In the genomic region with DNA sequence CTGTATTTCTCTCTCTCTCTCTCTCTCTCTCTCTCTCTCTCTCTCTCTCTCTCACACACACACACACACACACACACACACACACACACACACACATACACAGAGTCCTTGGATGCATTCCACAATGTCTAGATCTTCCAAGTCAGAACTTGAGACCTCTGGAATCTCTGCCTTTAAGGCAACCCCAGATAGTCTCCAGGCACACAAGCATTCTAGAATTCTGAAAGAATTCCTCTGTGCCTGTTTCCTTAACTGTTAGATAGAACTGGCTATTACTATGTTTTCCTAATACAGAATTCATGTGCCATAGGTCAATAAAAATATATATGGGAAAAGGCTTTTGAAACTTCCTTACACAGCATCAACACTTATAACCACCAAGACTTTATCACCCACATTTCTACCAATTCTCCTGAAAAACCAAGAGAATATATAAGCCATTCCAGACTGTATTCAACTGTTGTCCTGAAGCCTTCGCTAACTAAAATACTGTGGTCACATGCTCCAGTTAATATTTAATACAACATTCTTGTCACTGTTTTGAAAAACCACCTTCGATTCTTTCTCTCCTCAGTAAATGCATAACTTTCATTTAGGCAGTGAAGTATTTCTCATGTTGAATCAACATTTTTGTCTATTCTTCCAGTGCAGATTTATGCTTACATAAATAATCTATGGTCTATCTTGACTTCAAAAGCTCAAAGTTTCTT, we compare ENCODE assay signal across 15 mouse cellular contexts.
"Had no signal": no experiment of that assay in that cellular context is flagged by ENCODE, and none has a peak within 500 bp of the region (broad histone marks: within the 10 kb centered on the region; RNA-seq: fewer than 3 reads in every experiment).

No protein-coding gene starts in this region.

- H3K27me3 ChIP-seq: stomach, embryonic 15.5 days had no signal

- H3K4me2 ChIP-seq: liver, embryonic 13.5 days; midbrain, embryonic 15.5 days; neural tube, embryonic 13.5 days; stomach, embryonic 15.5 days had no signal

- H3K4me1 ChIP-seq: stomach, embryonic 15.5 days had no signal

- H3K9ac ChIP-seq: liver, embryonic 13.5 days; liver, postnatal 0 days; midbrain, embryonic 15.5 days; neural tube, embryonic 13.5 days; stomach, embryonic 15.5 days had no signal

- H3K27ac ChIP-seq: left cerebral cortex, adult 2 months; limb, embryonic 10.5 days; liver, embryonic 13.5 days; midbrain, embryonic 15.5 days; neural tube, embryonic 13.5 days; stomach, embryonic 15.5 days had no signal

- H3K4me3 ChIP-seq: left cerebral cortex, adult 2 months; limb, embryonic 10.5 days; liver, embryonic 13.5 days; midbrain, embryonic 15.5 days; neural tube, embryonic 13.5 days; stomach, embryonic 15.5 days had no signal

- H3K9me3 ChIP-seq: limb, embryonic 10.5 days; liver, embryonic 13.5 days; midbrain, embryonic 15.5 days; neural tube, embryonic 13.5 days; stomach, embryonic 15.5 days had no signal

- DNase-seq: liver, embryonic 13.5 days; liver, postnatal 0 days; lung, postnatal 36 days; retina, postnatal 1 day; right cerebral cortex, postnatal 4 days; spleen, adult 18-20 months; thymus, adult 2 months; thymus, postnatal 36 days had no signal

- H3K36me3 ChIP-seq: limb, embryonic 10.5 days; liver, embryonic 13.5 days; midbrain, embryonic 15.5 days; neural tube, embryonic 13.5 days; stomach, embryonic 15.5 days had no signal

- ATAC-seq: hindbrain, embryonic 16.5 days; inflammation-experienced regulatory T-cells, adult 6 months; liver, postnatal 0 days; midbrain, embryonic 15.5 days had no signal
